Mouse (Mus musculus) heart, embryonic 16.5 days (tissue): Measurements from ENCODE around the gene Appbp2. TPM values are rescaled to one million over a fixed set of nuclear protein-coding genes. Genes with fewer than 3 reads are reported as not detected.
A peak's percentile ranks its signal among the peaks of the same experiment; 100 is the strongest.

Source experiments
- ATAC-seq: fragments of 200-750 bp; cut with Nextera tagmentation; replicated peaks from 2 replicates; pipeline ENCODE4 v1.8.0; 2017; ENCODE audit warnings: moderate number of reproducible peaks; ENCODE audit not compliant: insufficient read depth, low FRiP score; ENCODE audit errors: extremely low read depth
- H3K27ac ChIP-seq: fragments of 300-500 bp; sonication (generic); 2 replicates; pipeline ENCODE4 v1.5.1; 2014; ENCODE audit warnings: mild to moderate bottlenecking, low read length, control low read depth, moderate library complexity
- H3K27me3 ChIP-seq: fragments of 300-500 bp; sonication (generic); 2 replicates; pipeline ENCODE4 v1.6.1; 2014; ENCODE audit warnings: low read length, mixed read lengths; ENCODE audit not compliant: control insufficient read depth, insufficient read depth
- H3K36me3 ChIP-seq: fragments of 300-500 bp; sonication (generic); 2 replicates; pipeline ENCODE4 v1.6.1; 2014; ENCODE audit not compliant: control insufficient read depth, insufficient read depth
- H3K4me1 ChIP-seq: fragments of 300-500 bp; sonication (generic); 2 replicates; pipeline ENCODE4 v1.6.1; 2014; ENCODE audit warnings: low read length, mixed read lengths; ENCODE audit not compliant: control insufficient read depth, insufficient read depth
- H3K4me2 ChIP-seq: fragments of 300-500 bp; sonication (generic); 2 replicates; pipeline ENCODE4 v1.6.1; 2014; ENCODE audit warnings: low read depth, mild to moderate bottlenecking, control low read depth, low read length
- H3K4me3 ChIP-seq: fragments of 300-500 bp; sonication (generic); 2 replicates; pipeline ENCODE4 v1.5.1; 2014; ENCODE audit warnings: mild to moderate bottlenecking, control low read depth, low read length
- H3K9ac ChIP-seq: fragments of 300-500 bp; sonication (generic); 2 replicates; pipeline ENCODE4 v1.6.1; 2014; ENCODE audit warnings: low read length, control low read depth
- H3K9me3 ChIP-seq: fragments of 300-500 bp; sonication (generic); replicated peaks from 2 replicates; pipeline ENCODE4 v1.6.1; 2016; ENCODE audit warnings: low read length; ENCODE audit not compliant: control insufficient read depth
- WGBS: fragments of 180-500 bp; shearing (Covaris S2); extraction: QIAGEN DNeasy Blood & Tissue Kit; methylation state at CpG from one replicate; pipeline ENCODE4 v1.1.7; 2014; 5-methylcytosine and 5-hydroxymethylcytosine counted together
- polyA plus RNA-seq: library from polyadenylated mRNA; unstranded; fragments of >200 nt; fragmentation: Nextera tagmentation; extraction: Ambion mirVana; gene quantifications from 2 replicates; pipeline ENCODE4 v1.2.1, GENCODE M21; 2015

The Appbp2 gene
- polyA plus RNA-seq, 1 experiment from 2014 or later = 31.8 TPM

GRCm38 (mm10) chr11:85241226-85241625, 6.3 kb upstream of the Appbp2 start:
- Histone ChIP-seq H3K27ac (no peak overlapping the region), H3K4me1 (no peaks in the 10 kb centered on the region), H3K4me2 (no peak overlapping the region), H3K4me3 (no peak overlapping the region), H3K27me3 (no peaks in the 10 kb centered on the region), H3K36me3 (no peaks in the 10 kb centered on the region), H3K9me3 (no peaks in the 10 kb centered on the region), H3K9ac (no peak overlapping the region)
- 87% methylated on average over 8 of the region's 8 CpGs for whole genome bisulfite sequencing
- ATAC-seq = no peak

DNA sequence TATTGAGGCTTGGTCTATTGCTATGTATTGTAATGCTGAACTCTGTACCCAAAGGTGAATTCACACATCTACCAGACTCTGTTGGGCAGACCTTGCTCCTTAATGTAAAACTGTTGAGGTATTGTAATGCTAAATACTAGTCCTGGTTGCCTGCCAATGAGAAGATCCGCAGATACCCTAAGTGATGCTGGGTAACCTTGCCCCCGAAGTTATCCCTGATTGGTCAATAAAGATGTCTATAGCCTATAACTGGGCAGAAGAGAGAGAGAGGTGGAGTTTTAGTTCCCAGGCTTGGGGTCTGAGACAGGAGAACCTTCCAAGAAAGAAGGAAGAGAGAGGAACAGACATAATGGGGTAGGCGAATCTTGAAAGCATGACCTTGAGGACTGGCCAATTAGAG, 5.3 kb upstream of the Appbp2 start:
- Histone ChIP-seq H3K9ac (no peak overlapping the region), H3K4me2 (no peak overlapping the region), H3K36me3 (no peaks in the 10 kb centered on the region), H3K9me3 (no peaks in the 10 kb centered on the region), H3K4me1 (peaks cover 3% of the 10 kb centered on the region; the same call in 1 of the 2 replicates), H3K27ac (no peak overlapping the region), H3K27me3 (no peaks in the 10 kb centered on the region), H3K4me3 (no peak overlapping the region)
- ATAC-seq = no peak
- 92% methylated on average over 3 of the region's 3 CpGs for WGBS

- Histone ChIP-seq H3K27ac (peak overlapping the region; percentile 99), H3K36me3 (0 out of 2 replicates have a peak, but pooled peaks cover 2% of the 10 kb centered on the region), H3K27me3 (no peaks in the 10 kb centered on the region), H3K4me3 (peak overlapping the region; percentile 97), H3K9ac (peak overlapping the region; percentile 89), H3K4me2 (peak overlapping the region; percentile 91), H3K9me3 (no peaks in the 10 kb centered on the region), H3K4me1 (peaks cover 11% of the 10 kb centered on the region)
- ATAC-seq = peak; percentile 93
- WGBS = under 1% methylated on average over 70 of the region's 70 CpGs
Observed at GRCm38 (mm10) chr11:85234363-85234989, 454 bp downstream of the Appbp2 start.

- peak overlapping the region; percentile 97 for H3K4me3 ChIP-seq
- H3K27me3 ChIP-seq = no peaks in the 10 kb centered on the region
- 4% methylated on average over 9 of the region's 9 CpGs for WGBS
Observed at GRCm38 (mm10) chr11:85233676-85234210, 1.2 kb downstream of the Appbp2 start.

DNA sequence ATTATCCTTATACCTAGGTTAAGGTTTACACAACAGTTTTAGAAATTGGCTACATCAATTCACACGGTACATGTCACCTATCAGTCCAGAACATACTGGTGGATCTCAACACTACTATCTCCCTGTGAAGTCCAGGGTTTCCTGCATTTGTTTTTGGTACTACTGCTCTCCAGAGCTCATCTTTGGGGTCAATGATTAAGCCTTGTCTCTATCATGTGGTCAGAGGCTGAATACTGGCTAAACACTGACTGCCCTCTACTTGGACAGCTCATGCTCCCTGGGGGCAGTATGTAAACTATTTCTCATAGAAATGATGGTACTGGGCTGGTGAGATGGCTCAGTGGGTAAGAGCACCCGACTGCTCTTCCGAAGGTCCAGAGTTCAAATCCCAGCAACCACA, 11.7 kb downstream of the Appbp2 start:
- H3K27me3 ChIP-seq = no peaks in the 10 kb centered on the region
- WGBS = 97% methylated on average over 3 of the region's 3 CpGs
- H3K27ac ChIP-seq = no peak overlapping the region
- no peak overlapping the region for H3K4me2 ChIP-seq
- no peak overlapping the region for H3K9ac ChIP-seq
- H3K4me3 ChIP-seq = no peak overlapping the region
- H3K9me3 ChIP-seq = no peaks in the 10 kb centered on the region; the same call in 1 of the 2 replicates
- H3K36me3 ChIP-seq = peaks cover 5% of the 10 kb centered on the region; the same call in 1 of the 2 replicates
- H3K4me1 ChIP-seq = no peaks in the 10 kb centered on the region
- ATAC-seq = no peak

More at GRCm38 (mm10) chr11:85233676-85234210, 1.2 kb downstream of the Appbp2 start:
- Histone ChIP-seq H3K9me3 (no peaks in the 10 kb centered on the region), H3K9ac (peak overlapping the region; percentile 89), H3K4me1 (peaks cover 11% of the 10 kb centered on the region), H3K4me2 (peak overlapping the region; percentile 91), H3K27ac (peak overlapping the region; percentile 99), H3K36me3 (0 out of 2 replicates have a peak, but pooled peaks cover 2% of the 10 kb centered on the region)
- no peak for ATAC-seq

GRCm38 (mm10) chr11:85222561-85222960, 12.4 kb downstream of the Appbp2 start:
- H3K27me3 ChIP-seq = no peaks in the 10 kb centered on the region
- H3K4me1 ChIP-seq = no peaks in the 10 kb centered on the region
- no peak for ATAC-seq
- WGBS = 93% methylated on average over 6 of the region's 6 CpGs
- peaks cover 5% of the 10 kb centered on the region; the same call in 1 of the 2 replicates for H3K36me3 ChIP-seq
- H3K4me2 ChIP-seq = no peak overlapping the region
- no peak overlapping the region for H3K27ac ChIP-seq
- H3K9ac ChIP-seq = no peak overlapping the region
- H3K9me3 ChIP-seq = no peaks in the 10 kb centered on the region; the same call in 1 of the 2 replicates
- H3K4me3 ChIP-seq = no peak overlapping the region

- H3K9me3 ChIP-seq = no peaks in the 10 kb centered on the region
- H3K27me3 ChIP-seq = no peaks in the 10 kb centered on the region
- no peak overlapping the region for H3K9ac ChIP-seq
- no peak overlapping the region for H3K27ac ChIP-seq
- peaks cover 2% of the 10 kb centered on the region; the same call in 1 of the 2 replicates for H3K4me1 ChIP-seq
- no peak for ATAC-seq
- H3K36me3 ChIP-seq = peaks cover 6% of the 10 kb centered on the region
- WGBS = 91% methylated on average over 3 of the region's 3 CpGs
- H3K4me2 ChIP-seq = no peak overlapping the region
- no peak overlapping the region for H3K4me3 ChIP-seq
Observed at GRCm38 (mm10) chr11:85219014-85219413, 15.9 kb downstream of the Appbp2 start.

- H3K4me2 ChIP-seq = no peak overlapping the region
- no peak overlapping the region for H3K9ac ChIP-seq
- H3K4me3 ChIP-seq = no peak overlapping the region
- no peaks in the 10 kb centered on the region for H3K27me3 ChIP-seq
- H3K9me3 ChIP-seq = no peaks in the 10 kb centered on the region
- ATAC-seq = no peak; the same call in 1 of the 2 replicates
- WGBS = 55% methylated on average over 3 of the region's 3 CpGs
- H3K4me1 ChIP-seq = peaks cover 2% of the 10 kb centered on the region; the same call in 1 of the 2 replicates
- peaks cover 27% of the 10 kb centered on the region for H3K36me3 ChIP-seq
- 0 out of 2 replicates have a peak overlapping the region, but pooled peaks have one; percentile 13 for H3K27ac ChIP-seq
Observed at GRCm38 (mm10) chr11:85214679-85215078, 20.3 kb downstream of the Appbp2 start.

DNA sequence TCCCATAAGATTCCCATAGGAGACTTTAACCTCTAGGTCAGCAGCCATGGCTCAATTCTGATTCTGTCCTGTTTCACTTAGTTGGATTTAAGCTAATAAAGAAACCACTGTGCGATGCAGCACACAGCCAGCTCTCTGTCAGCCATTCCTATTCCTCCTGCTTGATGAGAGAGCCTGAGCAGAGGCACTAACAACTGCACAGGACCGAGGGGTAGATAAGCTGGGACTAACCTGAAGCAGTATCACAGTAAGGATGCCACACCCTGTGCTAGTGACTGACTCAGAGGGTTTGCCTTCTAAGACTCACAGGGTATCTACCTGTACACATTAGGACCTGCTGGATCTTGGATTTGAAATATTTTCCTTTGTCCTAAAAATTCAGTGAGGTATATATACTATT, 21.7 kb downstream of the Appbp2 start:
- H3K9ac ChIP-seq = no peak overlapping the region
- peaks cover 33% of the 10 kb centered on the region for H3K36me3 ChIP-seq
- no peak overlapping the region for H3K4me2 ChIP-seq
- ATAC-seq = no peak
- no peak overlapping the region for H3K4me3 ChIP-seq
- WGBS = 83% methylated on average over 2 of the region's 2 CpGs
- no peaks in the 10 kb centered on the region for H3K9me3 ChIP-seq
- no peak overlapping the region for H3K27ac ChIP-seq
- H3K27me3 ChIP-seq = no peaks in the 10 kb centered on the region
- peaks cover 2% of the 10 kb centered on the region; the same call in 1 of the 2 replicates for H3K4me1 ChIP-seq
